Mouse (Mus musculus) skeletal muscle tissue, adult 2 months (tissue): ENCODE measurements around the gene Adgrv1.
A peak's percentile ranks its signal among the peaks of the same experiment; 100 is the strongest.

Source experiments
- DNase-seq: peaks from one replicate; pipeline ENCODE4 v3.0.0-alpha.2; 2012; ENCODE audit warnings: low read depth, low spot score

The Adgrv1 gene

DNA sequence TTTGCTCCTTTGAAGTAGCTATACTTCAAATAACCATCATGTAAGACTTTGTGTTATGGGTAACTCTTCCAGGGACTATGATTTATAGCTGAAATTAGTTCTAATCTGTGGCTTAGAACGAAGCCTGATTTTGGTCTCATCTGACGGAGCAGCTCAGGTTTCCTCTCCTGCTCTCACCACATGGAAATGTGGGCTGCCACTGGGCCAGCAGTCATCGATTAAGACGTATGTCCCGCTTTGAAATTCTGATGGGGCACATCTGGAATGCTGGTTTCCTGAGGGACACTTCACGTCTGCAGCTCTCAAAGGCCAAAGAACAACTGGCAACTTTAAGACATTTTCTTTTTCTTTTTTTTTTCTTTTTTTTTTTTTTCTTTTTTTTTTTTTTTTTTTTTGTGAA, 207.8 kb downstream of the Adgrv1 start:
- no peak for DNase-seq

DNA sequence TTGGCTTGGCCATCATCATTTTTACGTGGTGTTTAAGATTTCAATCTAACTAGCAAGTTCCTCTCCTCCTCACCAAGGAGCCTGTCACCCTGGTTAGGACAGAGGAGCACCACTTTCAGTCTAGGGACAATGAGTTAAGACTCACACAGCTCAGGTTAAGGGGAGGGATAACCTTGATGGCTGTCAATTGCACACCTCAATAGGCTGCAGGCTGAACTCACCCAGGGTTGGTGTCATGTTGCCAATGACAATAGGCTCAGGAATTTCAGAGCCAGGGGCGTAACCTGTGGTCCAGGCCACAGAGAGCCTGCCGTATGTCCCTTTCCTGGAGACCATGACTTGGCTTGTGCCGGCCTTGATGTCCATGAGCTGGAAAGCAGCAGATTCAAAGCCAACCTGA, 209.0 kb downstream of the Adgrv1 start:
- no peak for DNase-seq

DNA sequence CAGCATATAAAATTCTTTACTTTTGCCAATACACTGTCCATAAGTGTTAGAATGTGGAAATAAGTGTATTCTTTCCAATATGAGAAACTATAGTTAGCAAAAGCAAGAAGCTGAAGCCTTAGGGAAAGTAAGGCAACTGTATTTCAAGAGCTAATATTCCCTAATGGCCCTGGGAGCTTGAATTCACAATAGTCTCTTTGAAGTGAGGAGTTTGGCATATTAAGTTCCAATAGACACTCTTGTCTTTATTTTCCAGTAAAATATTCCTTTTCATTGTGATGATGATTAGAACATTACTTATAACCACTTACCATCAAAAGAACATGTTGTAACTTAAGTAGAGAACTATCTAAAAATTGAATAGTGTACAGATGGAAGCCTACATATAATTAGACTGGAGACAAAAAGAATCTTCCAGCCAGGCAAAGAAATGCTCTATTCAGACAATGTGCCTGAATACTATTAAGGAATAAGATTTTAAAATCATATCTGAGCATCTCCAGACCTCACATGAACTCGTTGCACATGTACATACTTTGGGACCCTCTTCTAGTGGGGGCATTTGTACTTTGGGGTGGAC, 225.0 kb downstream of the Adgrv1 start:
- DNase-seq, result no peak

DNA sequence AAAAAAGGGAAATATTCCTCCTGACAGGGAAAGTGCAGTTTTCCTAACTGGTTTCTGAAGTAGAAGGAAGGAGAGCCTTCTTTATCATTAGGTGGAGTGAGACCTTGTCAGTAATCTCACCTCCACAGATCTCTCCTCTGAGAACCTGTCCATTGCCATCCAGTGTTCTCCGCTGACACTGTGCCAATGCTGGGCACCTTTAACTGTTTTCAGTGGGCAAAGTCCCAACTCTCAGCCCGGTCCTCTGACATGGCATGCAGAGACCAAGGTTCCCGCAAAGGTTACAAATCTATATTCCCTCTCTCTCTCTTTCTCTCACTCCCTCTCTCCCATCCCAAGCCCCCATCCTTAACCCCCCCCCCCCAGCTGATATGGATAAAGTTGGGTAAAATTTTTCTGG, 230.1 kb downstream of the Adgrv1 start:
- DNase-seq, result no peak

DNA sequence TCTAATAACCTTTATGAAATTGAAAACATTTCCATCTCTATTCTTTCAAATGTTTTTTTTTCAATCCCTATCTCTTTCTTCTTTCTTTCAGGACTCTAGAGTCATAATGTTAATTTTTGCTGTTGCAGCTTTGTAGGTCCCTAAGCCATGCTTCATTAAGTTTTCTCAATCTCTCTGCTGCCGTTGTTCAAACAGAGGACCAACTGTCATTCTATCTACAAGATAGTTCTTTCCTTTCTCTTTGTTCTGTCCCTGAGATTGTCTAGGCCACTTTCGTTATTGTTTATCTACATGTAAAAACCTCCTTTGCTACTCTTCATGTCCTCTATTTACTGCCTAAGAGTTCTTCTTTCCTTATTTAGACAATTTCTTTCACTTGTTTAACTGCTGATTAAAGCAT, 230.8 kb downstream of the Adgrv1 start:
- DNase-seq, result no peak

DNA sequence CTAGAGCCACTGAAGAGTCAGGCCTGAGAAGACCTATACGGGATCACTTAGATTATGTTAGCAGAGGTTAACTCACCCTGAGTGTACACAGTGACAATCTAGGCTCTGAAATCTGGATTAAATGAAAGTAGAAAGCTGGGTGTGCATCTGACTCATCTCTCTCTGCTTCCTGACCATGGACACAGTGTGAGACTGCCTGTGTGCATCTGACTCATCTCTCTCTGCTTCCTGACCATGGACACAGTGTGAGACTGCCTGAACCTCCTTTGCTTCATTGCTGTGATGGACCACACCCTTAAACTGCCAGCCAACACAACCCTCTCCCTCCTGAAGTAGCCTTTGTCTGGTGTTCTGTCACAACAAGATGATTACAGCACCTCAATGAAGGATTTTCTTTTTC, 231.2 kb downstream of the Adgrv1 start:
- DNase-seq, result peak; percentile 29

DNA sequence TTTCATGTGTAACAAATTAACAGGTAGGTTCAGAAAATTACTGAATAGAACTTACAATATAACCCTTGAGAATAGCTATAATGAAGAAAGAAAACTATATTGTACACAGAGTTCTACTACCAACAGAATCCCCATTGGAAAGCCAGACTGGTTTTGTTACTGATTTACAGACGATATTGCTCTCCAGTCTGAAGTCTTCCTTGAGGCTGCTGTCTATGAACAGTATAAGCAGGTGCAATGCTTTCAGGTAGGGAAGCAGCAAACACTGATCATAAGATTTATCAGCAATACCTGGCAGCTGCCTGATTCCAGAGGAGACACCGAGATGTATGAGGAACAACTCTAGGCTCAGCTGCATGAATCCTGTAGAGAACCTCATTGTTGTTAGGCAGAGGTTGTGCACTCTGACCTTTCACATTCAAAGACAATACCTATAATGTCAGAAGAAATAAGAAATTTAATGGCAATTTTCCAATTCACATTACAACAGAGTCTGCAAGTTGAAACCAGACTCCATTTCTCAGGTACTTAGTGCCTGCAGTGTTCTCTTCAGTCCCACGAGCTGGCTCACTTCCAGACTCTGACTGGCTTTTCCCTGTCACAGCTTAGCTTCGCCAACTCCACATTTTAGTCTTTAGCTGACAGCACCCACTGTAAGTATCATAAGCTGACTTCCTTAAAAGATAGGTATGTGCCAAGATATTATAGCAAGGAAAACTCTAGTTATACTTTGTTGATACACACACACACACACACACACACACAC, 247.2 kb downstream of the Adgrv1 start:
- DNase-seq, result no peak

DNA sequence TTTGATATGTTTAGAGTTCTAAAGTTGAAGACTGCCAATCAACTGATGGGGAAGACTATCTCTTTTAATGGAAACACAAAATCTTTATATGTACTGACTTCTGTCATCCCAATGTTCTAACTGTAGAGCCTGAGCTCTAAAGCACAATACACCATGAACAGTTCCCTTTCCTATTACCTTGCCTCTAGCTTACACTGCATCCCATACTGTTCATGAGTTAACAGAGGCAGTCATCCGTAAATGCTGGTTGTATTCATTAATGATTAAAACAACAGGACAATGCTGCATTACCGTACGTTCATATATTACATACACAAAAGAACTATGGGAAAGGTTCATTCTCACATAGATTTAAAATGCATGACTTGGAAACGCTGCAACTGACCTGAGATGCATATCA, 251.1 kb downstream of the Adgrv1 start:
- DNase-seq, result no peak

DNA sequence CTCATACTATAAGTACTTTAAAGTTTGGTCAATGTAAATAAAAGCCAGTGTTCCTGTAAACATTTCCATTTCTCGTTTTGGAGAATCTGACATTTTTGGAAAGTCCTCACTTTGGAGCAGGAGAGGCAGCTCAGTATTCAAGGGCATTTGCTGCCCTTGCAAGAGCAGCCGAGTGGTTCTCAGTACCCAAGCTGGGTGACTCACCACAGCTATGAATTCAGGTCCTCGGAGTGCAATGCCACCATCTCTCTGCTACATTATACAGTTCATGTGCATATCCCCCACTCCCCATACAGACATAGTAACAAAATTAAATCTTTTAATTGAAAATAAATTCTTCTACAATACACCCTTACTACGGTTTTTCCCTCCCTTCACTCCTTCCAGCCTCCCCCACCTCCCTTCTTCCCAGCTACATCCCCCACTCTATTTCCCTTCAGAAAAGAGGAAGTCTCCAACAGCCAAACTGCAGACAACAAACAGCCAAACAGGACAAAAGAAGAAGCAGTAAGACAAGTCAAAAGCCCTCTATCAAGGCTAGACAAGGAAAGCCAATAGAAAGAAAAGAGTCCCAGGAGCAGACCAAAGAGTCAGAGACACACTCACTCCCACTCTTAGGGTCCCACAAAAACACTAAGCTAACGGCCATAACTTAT, 262.0 kb downstream of the Adgrv1 start:
- DNase-seq, result no peak

DNA sequence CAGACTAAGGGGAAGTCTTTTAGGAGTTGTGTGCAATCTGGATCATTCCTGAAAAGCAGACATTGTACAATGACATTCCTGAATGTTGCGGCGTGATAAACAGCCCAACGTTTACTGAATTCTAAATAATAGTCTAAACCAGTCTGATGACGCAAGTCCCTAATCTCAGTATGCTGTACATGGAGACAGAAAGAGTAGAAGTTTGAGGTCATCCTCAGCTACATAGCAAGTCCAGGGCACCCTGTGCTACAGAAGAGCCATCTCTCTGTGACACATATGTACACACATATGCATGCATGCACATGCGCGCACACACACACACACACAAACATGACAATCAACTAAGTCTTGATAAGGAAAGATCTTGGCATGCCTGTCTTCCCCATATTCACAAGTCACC, 262.8 kb downstream of the Adgrv1 start:
- DNase-seq, result no peak

DNA sequence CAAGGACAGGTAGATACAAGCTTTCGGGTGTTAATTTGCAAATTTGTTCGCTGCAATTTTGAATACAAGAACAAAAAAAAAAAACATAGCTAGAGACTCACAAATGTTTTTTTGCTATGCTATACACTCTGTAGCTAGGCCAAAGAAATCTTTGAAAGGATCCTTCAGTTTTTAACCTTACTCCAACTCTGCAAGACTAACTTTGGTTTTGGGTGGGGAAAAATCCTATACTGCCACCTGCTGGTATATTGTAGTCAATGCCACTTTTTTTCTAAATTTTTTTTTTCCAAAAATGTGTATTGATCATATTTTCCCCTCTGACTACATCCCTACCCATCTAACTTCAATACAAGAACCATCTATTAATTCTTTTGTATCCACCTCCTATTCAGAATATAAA, 263.4 kb downstream of the Adgrv1 start:
- DNase-seq, result no peak

DNA sequence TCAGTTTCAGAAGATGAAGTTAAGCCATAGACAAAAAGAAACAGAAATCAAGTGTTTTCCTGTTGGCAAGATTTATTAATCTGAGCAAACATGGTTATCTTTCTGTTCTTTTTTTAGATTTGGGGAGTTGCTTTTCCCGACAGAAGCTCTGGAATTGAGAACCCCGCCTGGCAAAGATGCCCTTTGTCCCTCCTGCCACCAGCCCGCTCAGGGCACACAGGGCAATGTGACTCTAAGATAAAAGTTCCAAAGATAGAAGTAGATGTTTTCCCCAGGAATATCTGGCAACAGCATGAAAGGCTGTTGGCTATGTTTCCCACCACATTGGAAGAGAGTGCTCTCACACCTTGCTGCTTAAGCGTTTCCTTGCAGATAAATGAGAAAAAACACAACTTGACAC, 264.0 kb downstream of the Adgrv1 start:
- no peak for DNase-seq

DNA sequence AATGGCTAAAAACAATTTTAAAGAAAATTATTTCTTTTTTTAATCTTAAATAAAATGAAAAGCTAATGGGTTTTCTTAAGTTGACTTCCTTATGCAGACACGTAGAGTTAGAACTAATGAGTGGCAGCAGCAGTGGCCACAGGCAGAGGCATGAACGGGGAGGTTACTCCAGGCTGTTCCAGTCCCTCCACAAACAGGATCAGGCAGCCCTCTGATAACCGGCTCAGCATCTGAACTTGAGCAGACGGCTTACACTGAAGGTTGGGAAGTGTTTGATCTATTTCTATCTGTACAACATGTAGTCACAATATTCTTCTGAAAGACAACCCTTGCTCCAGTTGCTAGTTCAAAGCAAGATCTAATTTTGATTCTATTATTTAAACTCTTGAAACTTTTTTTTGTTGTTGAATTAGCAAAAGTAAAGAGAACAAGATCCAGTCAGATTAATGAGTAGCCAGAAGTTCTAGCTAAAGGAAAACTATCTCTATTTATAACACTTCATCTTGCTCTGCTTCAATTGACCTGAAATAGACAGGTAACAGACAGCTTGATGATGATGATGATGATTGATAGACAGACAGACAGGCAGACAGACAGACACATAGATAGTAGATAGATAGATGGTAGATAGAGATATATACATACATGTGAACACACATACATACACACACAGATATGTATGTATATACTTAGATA, 265.1 kb downstream of the Adgrv1 start:
- DNase-seq, result no peak

DNA sequence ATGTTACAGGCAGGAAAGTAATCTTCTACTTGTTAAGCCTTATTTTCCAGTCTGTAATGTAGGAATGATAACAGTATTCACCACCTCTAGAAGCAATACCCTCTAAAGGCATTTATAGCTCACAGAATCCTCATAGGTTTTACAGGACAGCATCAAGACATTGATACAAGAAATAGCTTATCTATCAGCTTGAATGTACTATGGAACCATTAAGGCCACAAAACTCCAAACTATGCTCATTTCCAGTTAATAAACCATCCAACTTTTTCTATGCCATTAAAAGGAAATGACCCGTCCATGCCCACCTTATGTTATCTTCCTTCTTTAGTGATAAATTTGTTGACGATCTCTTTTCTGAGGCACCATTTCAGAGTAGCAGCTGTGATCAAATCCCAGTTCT, 272.6 kb downstream of the Adgrv1 start:
- DNase-seq, result no peak

DNA sequence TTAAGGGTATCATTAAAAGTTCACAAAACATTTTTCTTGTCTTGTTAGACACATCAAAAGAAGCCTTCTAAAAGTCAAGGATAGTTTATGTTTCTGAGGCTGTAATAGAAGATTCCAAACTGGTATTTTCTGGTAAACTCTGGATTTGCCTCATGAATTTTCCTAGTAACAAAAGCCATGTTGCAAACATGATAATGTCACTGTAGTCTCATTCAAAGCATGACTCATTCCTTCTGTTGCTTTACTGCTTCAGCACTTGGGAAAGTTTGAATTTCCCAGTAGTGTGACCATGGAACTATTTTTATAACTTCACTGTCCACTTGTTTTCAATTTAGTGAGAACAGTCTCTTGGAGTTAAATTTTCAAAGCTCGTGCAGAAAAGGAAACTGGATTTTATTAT, 274.2 kb downstream of the Adgrv1 start:
- peak; percentile 21 for DNase-seq

DNA sequence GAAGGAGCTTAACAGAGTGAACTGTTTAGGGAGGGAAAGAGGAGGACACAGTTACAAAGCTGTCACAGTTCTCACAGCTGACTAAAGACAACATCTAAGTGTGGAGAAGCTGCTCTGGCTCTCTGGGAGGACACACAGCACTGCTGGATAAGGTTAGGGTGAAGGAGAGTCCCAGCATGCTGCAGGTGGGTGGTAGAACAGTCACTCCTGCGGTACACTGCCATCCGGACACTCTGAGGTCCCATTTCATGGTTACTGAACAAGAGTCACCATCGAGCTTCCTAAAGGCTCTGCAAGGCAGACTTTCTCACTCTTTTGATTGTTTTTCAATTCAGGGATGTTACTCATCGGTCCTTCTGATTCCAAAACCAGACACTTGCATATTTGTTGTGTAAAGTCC, 274.6 kb downstream of the Adgrv1 start:
- DNase-seq, result no peak

DNA sequence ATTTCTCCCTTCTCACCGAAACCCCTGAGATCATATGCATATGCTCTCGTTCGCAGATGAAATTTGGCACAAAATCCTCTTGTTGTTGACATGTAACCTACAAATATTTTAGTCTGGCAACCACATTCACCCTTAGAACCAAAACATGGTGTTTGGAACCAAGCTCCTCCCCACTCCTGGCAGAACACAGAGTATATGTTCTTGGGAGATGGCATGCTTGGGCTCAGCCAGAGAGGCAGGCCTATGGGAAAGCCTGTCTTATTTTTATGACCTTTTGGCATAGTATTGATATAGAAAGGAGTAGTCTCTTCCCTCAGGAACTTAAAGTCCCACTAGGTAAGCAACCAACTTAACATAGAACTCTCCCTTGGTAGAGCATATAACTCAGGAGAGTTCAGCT, 275.7 kb downstream of the Adgrv1 start:
- DNase-seq, result no peak

DNA sequence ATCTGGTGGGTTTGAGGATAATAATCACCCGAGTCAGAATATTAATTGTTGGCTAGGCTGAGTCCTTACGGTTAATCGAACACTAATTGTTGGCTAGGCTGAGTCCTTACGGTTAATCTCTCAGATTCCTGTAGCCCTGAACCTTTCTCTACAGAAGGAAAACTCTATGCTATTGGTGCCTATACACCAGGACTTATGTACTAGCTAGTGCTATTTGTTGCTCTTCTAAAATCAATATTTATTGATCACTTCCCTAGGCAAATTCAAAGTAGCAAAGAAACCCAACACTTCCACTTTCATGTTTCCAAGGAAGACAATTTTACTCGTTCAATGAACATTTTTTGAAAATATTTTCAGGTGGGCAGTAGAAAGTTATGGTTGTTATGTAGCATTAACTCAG, 278.4 kb downstream of the Adgrv1 start:
- no peak for DNase-seq

DNA sequence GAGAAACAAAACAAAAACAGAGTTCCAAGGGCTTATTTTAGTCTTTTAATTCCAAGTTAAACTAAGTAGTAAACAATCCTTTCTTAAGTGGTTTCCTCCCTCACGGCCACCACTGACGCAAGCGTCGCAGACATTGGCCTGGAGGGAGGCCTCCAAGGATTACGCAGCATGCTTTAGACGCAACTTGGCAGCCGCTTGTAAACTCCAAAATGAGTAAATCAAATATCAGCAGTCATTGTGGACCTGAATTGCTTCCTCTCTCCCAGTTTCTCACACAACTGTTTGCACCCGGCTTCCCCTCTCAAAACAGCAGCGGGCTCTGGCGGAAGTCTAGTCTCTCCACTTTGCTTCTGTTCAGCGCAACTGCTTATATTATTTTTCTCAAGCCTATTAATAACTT, 280.7 kb downstream of the Adgrv1 start:
- peak; percentile 48 for DNase-seq

DNA sequence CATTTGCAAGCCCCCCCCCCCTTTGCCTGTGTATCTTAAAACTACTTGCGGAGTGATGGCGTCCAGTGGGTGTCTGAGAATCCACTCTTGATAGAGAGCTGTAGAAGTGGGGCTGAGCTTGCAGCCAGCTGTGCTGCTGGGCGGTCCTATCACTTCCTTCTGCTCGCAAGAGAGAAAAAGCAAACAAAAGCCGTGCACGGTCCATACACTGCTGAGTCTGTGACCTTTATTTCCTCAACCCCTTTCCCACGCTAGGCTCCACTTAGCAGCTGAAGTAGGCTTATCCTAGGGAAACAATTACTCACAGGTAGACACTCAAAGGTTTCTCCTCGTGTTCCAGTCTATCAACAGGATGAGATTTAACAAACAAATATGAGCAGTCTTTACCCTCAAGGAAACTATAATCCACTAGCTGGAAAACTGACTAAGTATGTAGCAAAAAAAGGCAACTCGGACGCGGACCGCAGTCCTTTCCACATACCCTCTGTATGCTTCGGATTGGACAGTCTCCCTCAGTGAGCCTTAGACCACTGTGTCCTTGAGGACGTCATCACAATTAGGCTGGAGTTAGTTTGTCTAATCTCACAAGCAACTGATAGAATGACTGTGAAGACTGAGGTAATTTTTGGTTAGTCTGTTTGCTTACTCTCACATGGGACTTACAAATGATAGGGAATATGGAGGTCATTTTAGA, 281.3 kb downstream of the Adgrv1 start:
- DNase-seq, result peak; percentile 16

DNA sequence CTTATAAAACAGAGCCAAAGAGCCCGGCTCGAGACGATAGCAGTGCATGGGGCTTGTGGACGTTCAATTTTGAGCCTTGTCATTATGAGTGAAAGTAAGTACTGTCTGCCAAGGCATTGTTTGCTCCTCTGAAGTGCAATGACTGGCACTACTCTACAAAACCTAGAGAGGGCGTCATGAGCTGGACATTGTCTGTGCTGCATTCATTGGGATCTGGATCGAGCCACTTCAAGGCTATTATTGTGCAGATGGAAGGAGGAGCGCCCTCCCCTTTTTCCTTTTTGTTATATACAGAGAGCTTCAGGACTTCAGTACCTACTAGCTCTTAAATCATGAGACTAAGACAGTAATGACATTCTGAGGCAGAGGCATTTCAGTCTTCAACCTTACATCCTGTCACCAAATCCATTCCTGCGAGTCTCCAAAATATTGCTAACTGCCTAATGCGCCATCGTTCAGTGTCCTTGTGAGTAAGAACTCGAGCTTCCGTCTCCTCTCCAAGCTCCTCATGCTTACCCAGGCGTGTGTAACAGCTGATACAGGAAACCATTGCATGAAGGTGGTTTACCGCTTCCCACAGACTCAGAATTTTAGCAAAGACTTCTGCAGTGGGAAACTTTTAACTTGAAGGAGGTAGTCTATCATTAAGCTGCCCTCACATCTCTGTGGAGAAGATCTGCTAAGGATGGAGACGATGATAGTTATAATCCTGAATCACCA, 285.5 kb downstream of the Adgrv1 start:
- no peak for DNase-seq
